In genomic region chr15:79511553-79512320, GRCm38 (mm10) we compare ENCODE assay signal across 8 mouse cellular contexts. TPM values are rescaled to one million over a fixed set of nuclear protein-coding genes. Genes with fewer than 3 reads are reported as not detected.
A peak's percentile ranks its signal among the peaks of the same experiment; 100 is the strongest.
DNase-seq lines count a peak whose midpoint lies in the region; ATAC-seq lines count a peak whose summit lies in the region.

No protein-coding gene starts in this region.

- H3K27me3 ChIP-seq in hindbrain, embryonic 12.5 days = peaks cover 93% of the 10 kb centered on the region

- ATAC-seq in hindbrain, embryonic 12.5 days (ENCODE audit: low FRiP score) = peak; percentile 80

- H3K4me1 ChIP-seq in hindbrain, embryonic 12.5 days = peaks cover 30% of the 10 kb centered on the region

- peak overlapping the region; percentile 72 for H3K4me2 ChIP-seq in hindbrain, embryonic 12.5 days (replicated peaks)

- no peak overlapping the region for H3K27ac ChIP-seq in hindbrain, embryonic 12.5 days

- 0 out of 2 replicates have a peak overlapping the region, but pooled peaks have one; percentile 41 for H3K9ac ChIP-seq in hindbrain, embryonic 12.5 days

- under 1% methylated on average over 61 of the region's 61 CpGs for whole genome bisulfite sequencing in hindbrain, embryonic 12.5 days

- H3K36me3 ChIP-seq in hindbrain, embryonic 12.5 days = no peaks in the 10 kb centered on the region

- H3K9me3 ChIP-seq in hindbrain, embryonic 12.5 days (replicated peaks) = no peaks in the 10 kb centered on the region

- peak overlapping the region; percentile 38 for H3K4me3 ChIP-seq in hindbrain, embryonic 12.5 days

- DNase-seq in adrenal gland, adult (ENCODE audit: inconsistent age in 2 of 2, low spot score in 1 of 2) = peak; percentile 86 to 91
- DNase-seq in cerebellum, postnatal 25 days = peak; percentile 89 to 93
- DNase-seq in frontal cortex, postnatal 36 days (ENCODE audit: low spot score in 2 of 2) = peak; percentile 77 to 90
- peak; percentile 80 to 88 for DNase-seq in layer of hippocampus, postnatal 25 days (ENCODE audit: extremely low spot score in 1 of 2, low spot score in 1 of 2)
- DNase-seq in lung, postnatal 14 days = peak; percentile 85
- peak; percentile 73 for DNase-seq in retina, postnatal 7 days (ENCODE audit: low read depth, low spot score)
- DNase-seq in T-cell, adult 2 months (ENCODE audit: low spot score) = no peak

RNA-seq across cellular contexts. Expression of gene Kdelr3, which starts 4.5 kb away (rescaled TPM):
- polyA plus RNA-seq in hindbrain, embryonic 12.5 days (2016; fragmentation: Nextera tagmentation; extraction: Ambion mirVana) = 32.2 and 39.2 TPM in 2 replicates
- total RNA-seq in layer of hippocampus, postnatal 25 days (2021) = under 1 TPM; 0.37 to 0.68 TPM

RNA-seq across cellular contexts. Expression of gene Kcnj4, which starts 6.7 kb away (rescaled TPM):
- polyA plus RNA-seq in hindbrain, embryonic 12.5 days (2016; fragmentation: Nextera tagmentation; extraction: Ambion mirVana) = not detected in 2 replicates
- 10 to 100 TPM; 85.0 to 86.9 TPM for total RNA-seq in layer of hippocampus, postnatal 25 days (2021)

RNA-seq across cellular contexts. Expression of gene Ddx17, which starts 34.8 kb away (rescaled TPM):
- 76.5 and 77.2 TPM in 2 replicates for polyA plus RNA-seq in hindbrain, embryonic 12.5 days (2016; fragmentation: Nextera tagmentation; extraction: Ambion mirVana)
- 100 to 1,000 TPM; 275 to 348 TPM for total RNA-seq in layer of hippocampus, postnatal 25 days (2021)

RNA-seq across cellular contexts. Expression of gene Csnk1e, which starts 56.4 kb away (rescaled TPM):
- polyA plus RNA-seq in hindbrain, embryonic 12.5 days (2016; fragmentation: Nextera tagmentation; extraction: Ambion mirVana) = 280 and 284 TPM in 2 replicates
- total RNA-seq in layer of hippocampus, postnatal 25 days (2021) = 100 to 1,000 TPM; 110 to 121 TPM
